Mouse (Mus musculus): ENCODE results near the gene Ldha.

Gene Ldha

DNA sequence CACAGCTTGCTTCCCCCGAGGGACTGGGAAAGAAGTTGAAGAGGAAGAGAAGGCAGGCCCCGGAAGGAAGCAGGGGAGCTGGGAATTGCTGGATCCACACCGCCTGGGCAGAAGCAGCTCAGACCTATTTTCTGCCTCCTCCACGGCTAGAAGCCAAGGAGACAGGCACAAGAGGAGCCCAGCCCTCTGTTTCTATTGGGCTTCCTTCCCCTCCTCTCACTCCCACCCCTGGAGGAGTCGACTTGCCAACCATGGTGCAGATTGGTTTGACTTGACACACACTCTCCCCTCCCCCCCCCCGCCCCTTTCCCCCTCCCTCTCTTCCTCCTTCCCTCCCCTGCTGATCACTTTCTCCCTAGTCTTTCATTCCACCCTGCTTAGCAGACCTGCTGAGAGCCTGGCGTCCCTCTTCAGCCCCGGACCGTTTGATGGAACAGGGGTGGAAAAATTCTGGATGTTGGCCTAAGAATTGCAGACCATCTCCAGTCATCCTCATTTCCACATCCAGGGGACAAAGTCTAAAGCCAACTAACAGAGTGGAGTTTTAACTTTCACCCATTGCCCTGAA, 3.1 kb upstream of the Ldha start:
- no peak for DNase-seq (ENCODE audit: low read depth, low spot score)

DNA sequence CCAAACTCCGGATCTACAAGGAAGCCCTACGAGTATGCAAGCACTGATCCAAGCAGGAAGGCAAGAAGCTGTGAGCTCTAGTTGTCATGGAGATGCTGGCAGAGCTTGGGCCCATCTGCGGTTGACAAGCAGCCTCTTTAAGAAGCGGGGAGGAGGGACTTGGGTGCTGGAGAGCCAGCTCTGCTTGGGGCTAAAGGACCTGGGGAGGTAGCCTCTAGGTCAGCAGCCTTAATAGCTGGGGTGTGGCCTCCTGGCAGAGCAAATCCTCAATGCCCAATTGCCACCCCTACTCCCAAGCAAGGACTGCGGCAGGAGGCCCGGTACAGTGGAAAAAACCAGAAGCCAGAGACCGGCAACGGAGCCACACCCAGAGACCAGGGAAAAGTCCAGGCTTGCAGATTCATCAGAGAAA, 2.4 kb upstream of the Ldha start:
- no peak for DNase-seq (ENCODE audit: low read depth, low spot score)

DNA sequence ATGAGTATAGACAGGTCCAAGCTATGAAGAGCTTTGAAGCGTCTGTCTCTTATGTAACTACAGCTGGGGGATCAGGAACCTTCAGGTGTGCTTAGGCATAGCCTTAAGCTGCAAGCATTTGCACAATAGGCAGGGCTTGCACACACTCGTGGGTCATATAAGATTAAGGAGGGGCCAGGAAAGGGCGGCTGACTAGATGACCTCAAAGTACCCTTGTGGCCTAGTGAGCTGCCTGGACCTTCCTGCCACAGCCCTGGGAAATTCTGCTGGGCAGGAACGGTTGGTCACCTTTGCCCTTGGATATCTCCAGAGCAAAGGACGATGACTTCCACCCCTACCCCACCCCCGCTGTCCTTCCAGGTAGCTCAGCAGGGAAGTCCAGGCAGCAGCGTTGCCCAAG, 1.8 kb upstream of the Ldha start:
- DNase-seq (ENCODE audit: low read depth, low spot score): no peak

DNA sequence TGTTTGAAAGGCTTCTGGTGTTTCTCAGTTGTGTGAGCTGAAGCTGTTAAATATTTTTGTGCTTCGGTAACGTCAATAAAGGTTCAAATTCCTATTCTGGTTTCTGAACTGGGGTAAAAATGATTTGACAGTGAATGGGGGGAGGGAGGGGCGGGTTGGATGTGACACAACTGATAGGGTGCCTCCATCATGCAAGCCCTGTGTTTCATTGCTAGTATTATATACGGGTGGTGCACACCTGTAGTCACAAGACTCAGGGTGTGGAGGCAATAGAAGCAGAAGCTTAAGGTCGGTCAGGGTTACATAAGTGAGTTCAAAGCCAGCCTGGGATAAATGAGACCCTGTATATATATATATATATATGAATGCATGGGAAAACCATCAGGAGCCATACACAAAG, 1.4 kb upstream of the Ldha start:
- DNase-seq (ENCODE audit: low read depth, low spot score): no peak

GRCm38 (mm10) chr7:46840326-46840725, 949 bp upstream of the Ldha start:
- DNase-seq (ENCODE audit: low read depth, low spot score): no peak

DNA sequence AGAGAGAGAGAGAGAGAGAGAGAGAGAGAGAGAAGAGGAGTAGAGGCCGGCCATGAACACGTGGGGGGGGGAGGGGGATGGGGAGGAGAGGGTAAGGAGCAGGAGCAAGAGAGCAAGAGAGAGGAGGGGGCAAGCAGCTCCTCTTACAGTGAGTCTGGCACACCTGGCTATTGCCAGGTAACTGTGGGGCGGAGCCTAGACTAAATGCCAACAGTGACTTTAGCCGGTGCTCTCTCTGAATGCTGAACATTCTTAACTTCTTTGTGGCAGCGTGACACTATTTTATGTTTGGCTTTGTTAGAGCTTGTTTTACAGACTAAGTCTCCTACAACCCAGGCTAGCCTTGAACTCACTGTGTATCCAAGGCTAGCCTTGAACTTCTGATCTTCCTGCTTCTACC, 1.0 kb downstream of the Ldha start:
- no peak for DNase-seq (ENCODE audit: low read depth, low spot score)

- no peak for DNase-seq (ENCODE audit: low read depth, low spot score)
Observed at GRCm38 (mm10) chr7:46843576-46843975, 2.3 kb downstream of the Ldha start.

DNA sequence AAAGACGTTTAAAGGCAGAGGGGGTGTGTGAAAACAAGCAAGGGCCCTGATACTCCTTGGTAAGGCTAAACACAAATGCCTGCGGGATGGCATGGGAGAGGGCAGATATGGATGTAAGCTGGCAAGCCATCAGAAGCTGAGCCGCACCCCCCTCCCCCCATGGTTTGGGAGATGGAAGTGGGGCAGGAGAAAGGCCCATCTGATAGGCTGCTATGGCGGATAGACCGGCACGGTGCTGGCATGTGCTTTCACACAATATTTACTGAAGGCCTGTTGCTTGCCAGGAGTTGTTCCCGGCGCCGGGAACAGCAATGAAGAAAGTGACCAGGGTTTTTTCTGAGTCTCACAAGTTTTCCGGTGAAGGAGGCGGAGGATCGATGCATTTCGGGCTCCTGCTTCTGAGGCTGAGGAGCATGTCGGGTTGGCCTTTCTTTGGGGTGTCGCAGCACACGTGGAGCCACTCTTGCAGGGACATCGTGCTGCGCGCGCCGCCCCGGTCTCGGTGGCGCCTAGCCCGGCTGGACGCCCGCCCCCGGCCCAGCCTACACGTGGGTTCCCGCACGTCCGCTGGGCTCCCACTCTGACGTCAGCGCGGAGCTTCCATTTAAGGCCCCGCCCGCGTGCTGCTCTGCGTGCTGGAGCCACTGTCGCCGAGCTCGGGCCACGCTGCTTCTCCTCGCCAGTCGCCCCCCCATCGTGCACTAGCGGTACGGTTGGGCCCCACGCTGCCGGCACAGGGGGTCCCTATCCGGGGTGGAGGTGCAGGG, 4.1 kb downstream of the Ldha start:
- DNase-seq (ENCODE audit: low read depth, low spot score): peak; percentile 71

DNA sequence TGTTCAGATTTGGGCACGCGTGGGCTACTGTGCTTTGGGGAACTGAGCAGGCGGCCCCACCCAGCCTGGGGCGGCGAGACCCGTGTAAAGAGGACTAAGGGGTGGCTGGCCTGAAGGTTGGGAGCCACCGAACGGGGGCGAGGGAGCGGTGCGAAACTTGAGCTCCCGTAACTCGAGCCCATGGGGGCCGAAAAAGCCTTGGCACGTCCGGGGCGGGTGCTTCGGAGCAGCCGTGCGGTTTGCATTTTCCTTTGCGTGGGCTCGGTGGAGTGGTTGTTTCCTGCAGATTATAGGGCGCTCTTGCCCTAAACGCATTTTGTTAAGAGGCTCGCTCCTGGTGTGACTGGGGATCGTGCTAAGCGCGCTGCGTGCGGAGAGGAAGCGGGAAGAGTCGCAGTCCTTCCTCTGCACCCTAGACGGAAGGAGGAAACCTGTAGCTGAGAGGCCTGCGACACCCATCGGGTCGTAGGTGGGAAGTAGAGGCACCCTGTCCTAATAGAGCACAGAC, 4.8 kb downstream of the Ldha start:
- DNase-seq (ENCODE audit: low read depth, low spot score): no peak

GRCm38 (mm10) chr7:46846486-46847244, 5.4 kb downstream of the Ldha start:
- DNase-seq (ENCODE audit: low read depth, low spot score): peak; percentile 61

DNA sequence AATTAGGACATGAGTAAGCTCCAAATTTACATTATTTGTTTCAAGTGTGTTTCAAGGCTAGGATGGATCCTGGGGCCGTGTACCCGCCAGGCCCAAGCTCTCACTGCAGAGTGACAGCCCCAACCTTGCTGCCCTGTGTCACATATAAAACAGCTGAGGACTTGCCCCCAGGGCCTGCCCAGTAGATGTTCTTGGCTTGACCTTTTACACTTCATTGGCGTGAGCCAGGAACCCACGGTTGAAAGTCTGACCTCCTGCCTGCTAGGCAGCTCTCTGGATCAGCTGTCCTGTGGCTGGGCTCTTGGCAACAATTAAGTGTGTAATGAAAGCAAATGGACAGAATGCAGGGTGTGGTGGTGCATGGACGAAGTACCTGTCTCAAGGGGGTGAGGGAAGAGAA, 8.0 kb downstream of the Ldha start:
- no peak for DNase-seq (ENCODE audit: low read depth, low spot score)

DNA sequence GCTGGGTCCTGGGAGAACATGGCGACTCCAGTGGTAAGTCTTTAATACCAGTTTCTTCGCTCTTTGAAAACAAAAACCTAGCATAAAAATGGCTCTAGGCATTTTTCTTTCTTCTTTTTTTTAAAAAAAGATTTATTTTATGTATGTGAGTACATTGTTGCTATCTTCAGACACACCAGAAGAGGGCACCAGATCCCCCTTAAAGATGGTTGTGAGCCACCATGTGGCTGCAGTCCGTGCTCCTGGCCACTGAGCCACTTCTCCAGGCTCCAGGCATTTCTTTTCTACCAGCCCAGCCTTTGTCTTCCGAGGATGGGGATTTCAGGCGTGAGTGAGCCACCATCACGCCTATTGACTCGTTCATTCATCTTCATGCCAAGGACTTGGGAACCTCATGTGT, 9.8 kb downstream of the Ldha start:
- no peak for DNase-seq (ENCODE audit: low read depth, low spot score)

DNA sequence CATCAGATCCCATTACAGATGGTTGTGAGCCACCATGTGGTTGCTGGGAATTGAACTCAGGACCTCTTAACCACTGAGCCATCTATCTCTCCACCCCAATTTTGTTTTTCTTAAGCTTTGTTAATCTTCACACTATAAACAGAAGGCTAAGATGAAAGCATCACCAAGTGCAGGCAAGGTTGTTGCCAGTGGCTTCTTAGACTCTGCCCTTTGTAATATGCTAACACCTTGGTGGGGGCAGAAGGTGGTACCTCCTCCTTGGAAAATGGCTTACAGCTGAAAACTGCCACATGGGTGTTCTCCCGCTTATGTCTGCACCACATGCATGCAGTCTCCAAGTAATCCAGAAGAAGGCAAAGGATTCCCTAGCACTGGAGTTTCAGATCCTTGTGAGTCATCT, 11.4 kb downstream of the Ldha start:
- DNase-seq (ENCODE audit: low read depth, low spot score): no peak

DNA sequence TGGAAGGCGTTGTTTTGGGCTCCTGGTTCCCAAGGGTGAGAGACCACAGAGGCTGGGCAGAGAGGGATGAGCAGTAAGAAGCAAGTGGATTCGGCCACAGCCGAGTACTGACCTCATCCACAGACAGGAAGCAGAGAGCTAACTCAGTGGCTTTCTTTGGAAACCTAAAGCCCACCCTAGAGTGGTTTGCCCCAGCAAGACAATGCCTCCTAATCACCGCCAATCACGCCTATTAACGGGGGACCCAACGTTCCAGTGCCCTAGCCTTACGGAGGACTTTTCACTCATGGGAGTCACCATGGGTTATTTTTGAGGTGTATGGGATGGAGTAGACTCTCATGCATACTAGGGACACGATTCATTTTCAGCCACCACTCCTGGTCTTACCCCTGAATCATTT, 12.1 kb downstream of the Ldha start:
- DNase-seq (ENCODE audit: low read depth, low spot score): no peak

DNA sequence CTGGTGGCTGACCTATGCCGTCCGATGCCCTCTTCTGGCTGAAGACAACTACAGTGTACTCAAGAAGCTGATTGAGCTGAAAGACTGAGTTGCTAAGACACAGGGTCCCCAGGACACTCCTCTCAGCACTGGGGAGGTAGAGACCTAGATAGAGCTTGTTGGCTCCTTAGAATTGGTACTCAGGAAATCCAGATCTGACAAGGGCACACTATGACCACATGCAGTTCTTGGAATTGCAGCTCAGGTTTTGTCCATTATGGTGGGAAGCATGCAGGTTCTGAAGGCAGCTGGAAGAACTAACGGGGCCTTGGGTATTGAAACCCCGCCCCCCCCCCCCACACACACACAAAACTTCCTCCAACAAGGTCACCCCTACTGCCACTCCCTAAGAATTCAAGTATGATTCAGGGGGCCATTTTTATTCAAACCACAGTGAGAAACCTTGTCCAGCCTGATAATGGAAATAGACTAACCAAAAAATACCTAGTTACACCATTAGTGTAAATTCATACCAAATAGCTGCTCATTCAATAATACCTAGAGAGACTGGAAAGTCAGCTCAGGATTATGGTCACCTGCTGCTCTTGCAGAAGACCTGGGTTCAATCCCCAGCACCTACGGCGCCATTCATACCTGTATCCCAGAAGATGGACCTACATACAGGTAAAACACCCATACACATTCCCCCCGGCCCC, 14.7 kb downstream of the Ldha start:
- no peak for DNase-seq (ENCODE audit: low read depth, low spot score)

DNA sequence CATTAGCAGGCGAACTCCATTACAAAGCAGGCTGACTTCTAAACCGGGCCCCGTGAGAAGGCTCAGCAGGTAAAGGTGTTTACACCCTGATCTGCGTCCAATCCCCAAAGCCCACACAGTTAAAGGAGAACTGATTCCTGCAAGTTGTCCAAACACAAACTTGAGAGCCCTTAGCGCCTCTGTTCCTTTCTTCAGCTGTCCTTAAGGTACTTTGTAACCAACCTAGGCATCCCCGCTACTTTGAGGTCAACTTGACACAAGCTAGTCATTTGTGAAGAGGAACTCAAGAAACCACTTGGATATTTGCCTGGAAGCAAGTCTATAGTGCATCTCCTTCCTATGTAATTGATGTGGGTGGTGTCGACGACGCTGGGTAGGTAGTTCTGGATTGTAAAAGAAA, 16.2 kb downstream of the Ldha start:
- DNase-seq (ENCODE audit: low read depth, low spot score): no peak

GRCm38 (mm10) chr7:46859031-46859430, 17.8 kb downstream of the Ldha start:
- DNase-seq (ENCODE audit: low read depth, low spot score): no peak

GRCm38 (mm10) chr7:46860996-46861395, 19.7 kb downstream of the Ldha start, which contains the start of gene Ldhc:
TSS of gene Ldhc (plus strand) at chr7:46861203.
- DNase-seq (ENCODE audit: low read depth, low spot score): no peak

DNA sequence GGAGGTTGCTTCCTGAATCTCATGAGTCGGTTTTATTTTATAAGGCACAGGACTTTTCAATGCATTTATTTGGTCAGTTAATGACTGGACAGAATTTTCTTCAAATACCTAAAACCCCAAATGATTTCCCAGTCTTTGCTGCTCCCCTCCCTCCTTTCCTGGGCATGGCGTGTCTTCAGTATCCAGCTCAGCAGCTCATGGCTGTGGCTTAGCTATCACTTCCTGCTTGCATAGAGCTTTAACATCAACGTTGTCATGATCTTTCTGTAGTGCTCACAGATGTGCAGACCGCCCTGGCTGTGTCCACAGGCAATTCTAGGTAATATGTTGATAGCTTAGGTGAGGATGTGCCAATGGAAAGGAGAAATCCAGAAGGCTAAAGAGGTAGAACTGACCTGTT, 30.7 kb downstream of the Ldha start:
- no peak for DNase-seq (ENCODE audit: low read depth, low spot score)

- DNase-seq (ENCODE audit: low read depth, low spot score): no peak
Observed at GRCm38 (mm10) chr7:46876841-46877240, 35.6 kb downstream of the Ldha start.

- DNase-seq (ENCODE audit: low read depth, low spot score): no peak
Observed at GRCm38 (mm10) chr7:46877255-46877654, 36.0 kb downstream of the Ldha start.

- no peak for DNase-seq (ENCODE audit: low read depth, low spot score)
Observed at GRCm38 (mm10) chr7:46879851-46880250, 38.6 kb downstream of the Ldha start.
